Mouse (Mus musculus): ENCODE data around the gene Rab37. TPM values are rescaled to one million over a fixed set of nuclear protein-coding genes. Genes with fewer than 3 reads are reported as not detected.
A peak's percentile ranks its signal among the peaks of the same experiment; 100 is the strongest.

Rab37 gene
- 1.7 TPM in 2 replicates for polyA plus RNA-seq (2015; fragmentation: Nextera tagmentation; extraction: Ambion mirVana)

DNA sequence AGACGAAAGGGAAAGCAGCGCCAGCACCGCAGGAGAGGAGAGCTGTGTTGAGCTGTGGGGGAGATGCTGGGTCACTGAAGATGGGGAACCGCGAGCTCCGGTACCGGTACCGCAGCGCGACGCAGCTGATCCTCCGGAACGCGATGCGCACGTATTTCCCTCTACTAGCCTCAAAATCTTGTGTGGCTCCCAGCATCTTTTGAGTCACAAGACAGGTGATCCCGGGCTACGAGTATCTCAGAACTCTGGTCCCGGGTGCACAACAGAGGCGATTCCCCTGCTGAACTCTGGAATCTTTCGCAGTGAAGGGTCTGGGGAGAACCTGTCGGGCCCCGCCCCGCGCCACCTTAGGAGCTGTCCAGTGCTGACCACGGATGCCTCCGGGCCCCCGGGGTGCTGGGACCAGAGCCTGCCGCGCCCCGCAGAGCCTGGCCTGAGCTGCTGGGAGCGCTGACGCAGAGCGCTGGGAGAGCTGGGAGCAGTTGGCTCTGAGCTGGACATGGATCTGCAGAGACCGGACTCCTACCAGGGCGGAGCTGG is at the start of gene Rab37:
TSS of gene Rab37 (plus strand) at position 70 of the 540 bp plus-strand sequence.
- DNase-seq (ENCODE audit: low spot score) (peak; percentile 62), ATAC-seq (ENCODE audit: low FRiP score, low TSS enrichment) (peak; percentile 51; the same call in 1 of the 2 replicates)
- H3K9ac ChIP-seq (ENCODE audit: low read length), result no peak within 1 kb of the TSS
- no peaks in the 10 kb centered on the region for H3K9me3 ChIP-seq (ENCODE audit: control insufficient read depth, low read length)
- no peak within 1 kb of the TSS for H3K4me3 ChIP-seq (ENCODE audit: low read depth, low read length)
- TF ChIP-seq EP300 (optimal IDR thresholded peaks at IDR 0.05), result no peak
- TF ChIP-seq CTCF (IDR thresholded peaks at IDR 0.05; ENCODE audit: low read depth), result no peak
- no peaks in the 10 kb centered on the region for H3K27me3 ChIP-seq (ENCODE audit: control insufficient read depth, insufficient read depth, low read length)
- WGBS, result 3% methylated on average over 36 of the region's 36 CpGs
- H3K36me3 ChIP-seq (ENCODE audit: control insufficient read depth, insufficient read depth, low read length), result no peaks in the 10 kb centered on the region
- H3K4me1 ChIP-seq (replicated peaks; ENCODE audit: control insufficient read depth, insufficient read depth), result no peaks in the 10 kb centered on the region
- H3K27ac ChIP-seq (replicated peaks), result no peak within 1 kb of the TSS
- H3K4me2 ChIP-seq (replicated peaks; ENCODE audit: low read depth), result no peak within 1 kb of the TSS

DNA sequence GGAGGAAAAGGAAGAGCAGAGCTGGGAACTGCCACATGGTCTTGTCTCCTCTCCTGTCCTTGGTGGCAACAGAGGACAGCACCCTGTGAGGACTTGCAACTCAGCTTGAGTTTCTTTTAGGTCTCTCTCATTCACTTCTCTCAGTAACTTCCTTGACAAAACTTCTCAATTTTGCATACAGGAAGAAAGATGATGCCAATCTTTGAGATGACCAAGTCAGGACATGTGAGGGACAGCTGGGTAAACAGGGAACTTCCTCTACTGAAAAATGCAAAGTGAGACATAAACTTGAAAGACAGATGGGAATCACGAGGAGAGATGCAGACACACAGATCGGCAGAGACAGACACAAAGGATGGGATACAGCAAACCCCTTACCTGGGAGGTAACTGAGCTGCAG is 43.0 kb upstream of the Rab37 start, which contains the start of gene Cd300ld3:
TSS of gene Cd300ld3 (minus strand) at position 151 of the 400 bp plus-strand sequence.
- DNase-seq (ENCODE audit: low spot score), result no peak
- WGBS, result 67% methylated on average over 2 of the region's 2 CpGs
- Histone ChIP-seq H3K9me3 (ENCODE audit: control insufficient read depth, low read length) (no peaks in the 10 kb centered on the region), H3K27ac (replicated peaks) (no peak within 1 kb of the TSS), H3K4me1 (replicated peaks; ENCODE audit: control insufficient read depth, insufficient read depth) (no peaks in the 10 kb centered on the region), H3K27me3 (ENCODE audit: control insufficient read depth, insufficient read depth, low read length) (no peaks in the 10 kb centered on the region), H3K4me3 (ENCODE audit: low read depth, low read length) (no peak within 1 kb of the TSS), H3K9ac (ENCODE audit: low read length) (no peak within 1 kb of the TSS), H3K4me2 (replicated peaks; ENCODE audit: low read depth) (no peak within 1 kb of the TSS), H3K36me3 (ENCODE audit: control insufficient read depth, insufficient read depth, low read length) (no peaks in the 10 kb centered on the region)
- TF ChIP-seq EP300 (optimal IDR thresholded peaks at IDR 0.05) (no peak), CTCF (IDR thresholded peaks at IDR 0.05; ENCODE audit: low read depth) (no peak)
- ATAC-seq (ENCODE audit: low FRiP score, low TSS enrichment), result no peak

DNA sequence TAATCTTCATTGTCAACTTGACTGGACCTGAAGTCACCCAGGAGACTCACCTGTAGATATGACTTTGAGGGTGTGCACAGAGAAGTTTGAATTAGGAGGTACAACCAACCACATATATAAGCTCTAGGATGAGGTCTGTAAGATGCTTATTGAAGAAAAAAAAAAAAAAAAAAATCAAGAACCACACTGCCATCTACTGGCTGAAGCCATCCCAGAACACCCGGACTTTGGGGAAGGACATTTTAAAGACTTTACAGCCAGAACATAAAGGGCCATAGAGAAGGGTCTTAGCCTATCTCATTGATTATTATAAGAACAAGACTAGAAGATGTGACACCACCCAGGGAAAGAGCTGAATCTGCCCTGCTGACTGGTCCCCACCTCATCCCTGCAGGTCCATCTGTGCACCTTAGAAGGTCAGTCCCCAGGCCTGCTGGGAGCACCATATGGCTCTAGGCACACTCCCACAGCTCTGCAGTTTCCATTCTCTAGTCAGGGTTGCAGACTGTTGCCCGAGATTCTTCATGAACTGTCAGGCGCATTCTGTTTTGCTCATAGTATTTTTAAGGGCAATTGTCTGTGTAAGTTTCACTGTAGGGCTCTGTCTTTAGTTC is 41.8 kb upstream of the Rab37 start:
- DNase-seq (ENCODE audit: low spot score), result no peak

DNA sequence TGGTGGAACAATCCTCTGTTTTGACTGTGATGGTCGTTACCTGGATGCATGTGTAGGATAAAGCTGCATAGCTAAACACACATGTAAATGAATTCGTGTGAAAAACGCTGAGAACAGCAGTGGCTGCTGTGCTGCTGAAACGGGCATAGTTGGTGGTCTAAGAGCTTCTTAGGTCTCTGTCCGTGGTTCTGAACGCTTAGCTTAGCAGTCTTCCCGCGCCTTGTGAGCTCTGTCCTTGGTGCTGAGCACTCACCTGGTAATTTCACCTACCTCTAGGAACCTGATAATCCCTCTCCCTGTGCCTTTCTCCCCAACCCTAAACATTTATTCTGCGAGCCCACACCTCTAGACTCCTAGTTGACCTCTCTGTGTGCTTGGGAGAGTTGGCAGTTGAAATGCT is 39.0 kb upstream of the Rab37 start:
- Histone ChIP-seq H3K9ac (ENCODE audit: low read length) (no peak overlapping the region), H3K4me1 (replicated peaks; ENCODE audit: control insufficient read depth, insufficient read depth) (no peaks in the 10 kb centered on the region), H3K27me3 (ENCODE audit: control insufficient read depth, insufficient read depth, low read length) (no peaks in the 10 kb centered on the region), H3K4me3 (ENCODE audit: low read depth, low read length) (no peak overlapping the region), H3K4me2 (replicated peaks; ENCODE audit: low read depth) (no peak overlapping the region), H3K27ac (replicated peaks) (no peak overlapping the region), H3K36me3 (ENCODE audit: control insufficient read depth, insufficient read depth, low read length) (no peaks in the 10 kb centered on the region), H3K9me3 (ENCODE audit: control insufficient read depth, low read length) (no peaks in the 10 kb centered on the region)
- no peak for TF ChIP-seq CTCF (IDR thresholded peaks at IDR 0.05; ENCODE audit: low read depth)
- TF ChIP-seq EP300 (optimal IDR thresholded peaks at IDR 0.05), result no peak
- ATAC-seq (ENCODE audit: low FRiP score, low TSS enrichment), result no peak
- peak; percentile 70 for DNase-seq (ENCODE audit: low spot score)
- WGBS, result 3% methylated on average over 9 of the region's 9 CpGs

More for the DNA sequence above, 41.8 kb upstream of the Rab37 start:
- peak; percentile 42 for TF ChIP-seq CTCF (IDR thresholded peaks at IDR 0.05; ENCODE audit: low read depth)
- no peak for TF ChIP-seq EP300 (optimal IDR thresholded peaks at IDR 0.05)
- 39% methylated on average over 3 of the region's 3 CpGs for WGBS
- Histone ChIP-seq H3K4me1 (replicated peaks; ENCODE audit: control insufficient read depth, insufficient read depth) (no peaks in the 10 kb centered on the region), H3K9me3 (ENCODE audit: control insufficient read depth, low read length) (no peaks in the 10 kb centered on the region), H3K4me2 (replicated peaks; ENCODE audit: low read depth) (no peak overlapping the region), H3K27ac (replicated peaks) (no peak overlapping the region), H3K4me3 (ENCODE audit: low read depth, low read length) (no peak overlapping the region), H3K27me3 (ENCODE audit: control insufficient read depth, insufficient read depth, low read length) (no peaks in the 10 kb centered on the region), H3K36me3 (ENCODE audit: control insufficient read depth, insufficient read depth, low read length) (no peaks in the 10 kb centered on the region), H3K9ac (ENCODE audit: low read length) (no peak overlapping the region)
- no peak for ATAC-seq (ENCODE audit: low FRiP score, low TSS enrichment)

DNA sequence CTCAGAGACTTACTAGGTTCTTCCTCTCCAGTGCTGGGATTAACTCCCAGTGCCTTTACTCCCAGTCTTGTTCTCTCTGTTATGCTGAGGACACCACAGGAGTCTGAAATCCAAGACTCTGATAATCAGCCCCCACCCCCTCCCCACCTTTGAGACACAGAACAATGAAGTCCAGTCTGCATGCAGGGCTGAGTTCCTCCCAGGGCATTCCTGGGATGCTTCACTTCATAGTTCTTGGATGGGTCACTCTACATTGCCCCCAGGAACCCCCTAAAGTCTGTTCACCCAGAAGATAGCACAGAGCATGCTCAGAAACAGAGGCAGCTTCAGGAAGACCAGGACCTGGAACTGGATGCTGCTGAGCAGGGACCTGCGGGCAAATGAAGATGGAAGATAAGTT is 38.2 kb upstream of the Rab37 start:
- no peak overlapping the region for H3K4me2 ChIP-seq (replicated peaks; ENCODE audit: low read depth)
- H3K4me3 ChIP-seq (ENCODE audit: low read depth, low read length), result no peak overlapping the region
- no peak overlapping the region for H3K9ac ChIP-seq (ENCODE audit: low read length)
- H3K27ac ChIP-seq (replicated peaks), result no peak overlapping the region
- ATAC-seq (ENCODE audit: low FRiP score, low TSS enrichment) (no peak), DNase-seq (ENCODE audit: low spot score) (no peak)
- no peaks in the 10 kb centered on the region for H3K27me3 ChIP-seq (ENCODE audit: control insufficient read depth, insufficient read depth, low read length)
- no peaks in the 10 kb centered on the region for H3K36me3 ChIP-seq (ENCODE audit: control insufficient read depth, insufficient read depth, low read length)
- TF ChIP-seq CTCF (IDR thresholded peaks at IDR 0.05; ENCODE audit: low read depth) (no peak), EP300 (optimal IDR thresholded peaks at IDR 0.05) (no peak)
- no peaks in the 10 kb centered on the region for H3K9me3 ChIP-seq (ENCODE audit: control insufficient read depth, low read length)
- 90% methylated on average over 1 of the region's 1 CpGs for WGBS
- no peaks in the 10 kb centered on the region for H3K4me1 ChIP-seq (replicated peaks; ENCODE audit: control insufficient read depth, insufficient read depth)

DNA sequence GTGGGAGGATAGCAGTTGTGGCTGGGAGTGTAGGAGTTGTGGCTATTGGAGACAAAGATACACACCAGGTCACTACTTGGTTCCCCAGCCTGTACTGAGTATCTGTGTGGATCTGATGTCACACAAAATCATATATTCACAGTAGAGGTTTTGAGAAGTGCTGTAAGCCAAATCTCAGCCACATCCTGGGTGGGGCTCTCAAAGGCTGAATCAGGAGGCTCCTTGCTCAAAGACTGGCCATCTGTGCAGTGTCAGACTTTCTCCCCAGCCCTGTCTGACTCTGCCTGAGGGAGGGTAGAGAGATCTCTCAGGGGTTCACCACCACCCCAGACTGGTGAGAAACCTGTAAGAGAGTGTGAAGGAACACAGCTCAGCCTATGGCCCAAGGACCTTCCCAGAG is 36.7 kb upstream of the Rab37 start:
- TF ChIP-seq EP300 (optimal IDR thresholded peaks at IDR 0.05) (no peak), CTCF (IDR thresholded peaks at IDR 0.05; ENCODE audit: low read depth) (no peak)
- H3K4me1 ChIP-seq (replicated peaks; ENCODE audit: control insufficient read depth, insufficient read depth), result no peaks in the 10 kb centered on the region

More for the DNA sequence above, 36.7 kb upstream of the Rab37 start:
- Histone ChIP-seq H3K27me3 (ENCODE audit: control insufficient read depth, insufficient read depth, low read length) (no peaks in the 10 kb centered on the region), H3K9me3 (ENCODE audit: control insufficient read depth, low read length) (no peaks in the 10 kb centered on the region), H3K27ac (replicated peaks) (no peak overlapping the region), H3K4me3 (ENCODE audit: low read depth, low read length) (no peak overlapping the region), H3K4me2 (replicated peaks; ENCODE audit: low read depth) (no peak overlapping the region), H3K9ac (ENCODE audit: low read length) (no peak overlapping the region), H3K36me3 (ENCODE audit: control insufficient read depth, insufficient read depth, low read length) (no peaks in the 10 kb centered on the region)
- DNase-seq (ENCODE audit: low spot score) (no peak), ATAC-seq (ENCODE audit: low FRiP score, low TSS enrichment) (no peak)
